Mouse (Mus musculus) inflammation-experienced regulatory T-cells, adult 6 months (primary cell): Measurements from ENCODE around the gene Pde4a. TPM values are rescaled to one million over a fixed set of nuclear protein-coding genes. Genes with fewer than 3 reads are reported as not detected.

ENCODE experiments used
- ATAC-seq: one replicate; pipeline ENCODE4 v1.8.0; 2017
- polyA plus RNA-seq, 3 experiments: library from polyadenylated mRNA; unstranded; fragments of 100-300 nt; shearing (Covaris generic); gene quantifications; one replicate each; pipeline ENCODE4 v1.2.1; 2017

Pde4a gene
- polyA plus RNA-seq, 3 experiments from 2014 or later: 0.54 to 1.3 (median 0.82) TPM

DNA sequence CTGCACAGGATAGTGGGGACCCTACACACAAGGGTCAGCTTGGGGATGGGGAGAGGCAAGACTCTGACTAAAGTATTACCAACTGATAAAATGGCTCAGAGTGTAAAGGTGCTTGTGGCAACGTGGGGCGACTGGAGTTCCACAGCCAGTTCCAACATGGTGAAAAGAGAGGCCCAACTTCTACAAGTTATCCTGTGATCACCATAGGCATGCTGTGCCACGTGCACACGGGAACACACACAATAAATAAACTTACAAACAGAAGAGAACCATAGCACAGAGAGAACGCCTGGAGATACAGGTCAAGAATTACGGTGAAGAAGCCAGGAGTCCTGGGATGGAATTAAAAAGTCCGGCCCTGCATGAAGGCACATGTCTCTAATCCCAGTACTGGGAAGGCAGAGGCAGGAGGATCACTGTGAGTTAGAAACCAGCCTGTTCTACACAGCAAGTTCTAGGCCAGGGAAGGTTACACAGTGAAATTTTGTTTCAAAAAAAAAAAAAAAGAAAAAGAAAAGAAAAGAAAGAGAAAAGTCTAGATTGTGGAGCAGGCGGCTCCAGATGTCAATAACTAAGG, 16.3 kb upstream of the Pde4a start:
- no peak for ATAC-seq

DNA sequence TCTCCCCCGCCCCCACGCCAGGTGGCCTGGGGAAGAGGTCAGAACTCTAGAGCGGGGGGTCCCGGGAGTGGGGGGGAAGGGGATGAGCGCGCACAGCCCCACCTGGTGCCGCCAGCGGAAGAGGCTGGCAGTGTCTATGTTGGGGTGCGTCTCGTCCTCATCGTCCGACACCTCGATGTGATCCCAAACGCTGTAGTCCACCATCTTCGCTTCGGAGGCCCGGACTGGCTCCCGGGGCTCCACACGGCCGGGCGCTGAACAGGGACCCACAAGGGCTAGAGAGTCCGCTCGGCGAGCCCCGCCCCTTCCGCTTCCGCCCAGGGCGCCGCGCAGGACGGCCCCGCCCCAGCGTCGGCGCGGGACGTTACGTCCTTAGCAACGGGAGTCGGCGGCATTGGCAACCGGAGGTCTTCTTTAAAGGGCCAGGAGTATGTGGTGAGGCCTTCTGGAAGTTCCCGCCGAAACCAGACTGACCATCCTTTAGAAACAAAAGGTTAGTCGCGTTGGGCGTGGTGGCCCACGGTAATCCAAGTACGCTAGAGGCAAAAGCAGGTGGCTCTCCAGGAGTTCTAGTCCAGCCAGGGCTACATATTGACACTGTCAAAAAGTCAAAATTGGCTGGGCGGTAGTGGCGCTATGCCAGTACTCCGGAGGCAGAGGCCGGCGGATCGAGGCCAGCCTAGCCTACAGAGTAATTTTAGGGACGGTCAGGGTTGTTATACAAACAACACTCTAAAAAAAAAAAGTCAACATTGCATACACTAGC, 15.7 kb upstream of the Pde4a start, which contains the start of gene Cdc37:
TSS of gene Cdc37 (minus strand) at position 329 of the 766 bp plus-strand sequence.
- ATAC-seq: peak; percentile 77

DNA sequence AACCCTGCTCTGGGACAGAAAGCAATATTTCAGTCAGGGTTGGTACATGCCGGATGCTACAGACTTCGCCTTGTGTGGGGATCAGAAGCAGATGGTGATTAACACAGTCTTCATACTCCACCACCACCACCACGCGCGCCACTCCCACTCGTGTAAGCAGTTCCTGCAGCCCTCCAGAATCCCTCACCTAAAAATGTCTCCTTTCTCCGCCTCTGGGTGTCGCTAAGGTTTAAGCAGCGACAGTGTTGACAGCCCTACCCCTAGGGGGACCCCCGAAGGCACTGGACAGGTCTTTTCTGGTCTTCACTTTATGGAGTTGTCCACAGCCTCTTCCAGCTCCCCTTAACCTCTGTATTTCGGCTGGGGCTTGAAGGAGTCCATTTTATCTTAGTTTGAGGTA, 12.8 kb upstream of the Pde4a start:
- ATAC-seq: no peak

- no peak for ATAC-seq
These were observed 12.2 kb upstream of the Pde4a start for GRCm38 (mm10) chr9:21153331-21153730.

- no peak for ATAC-seq
These were observed 11.7 kb upstream of the Pde4a start for GRCm38 (mm10) chr9:21153833-21154232.

DNA sequence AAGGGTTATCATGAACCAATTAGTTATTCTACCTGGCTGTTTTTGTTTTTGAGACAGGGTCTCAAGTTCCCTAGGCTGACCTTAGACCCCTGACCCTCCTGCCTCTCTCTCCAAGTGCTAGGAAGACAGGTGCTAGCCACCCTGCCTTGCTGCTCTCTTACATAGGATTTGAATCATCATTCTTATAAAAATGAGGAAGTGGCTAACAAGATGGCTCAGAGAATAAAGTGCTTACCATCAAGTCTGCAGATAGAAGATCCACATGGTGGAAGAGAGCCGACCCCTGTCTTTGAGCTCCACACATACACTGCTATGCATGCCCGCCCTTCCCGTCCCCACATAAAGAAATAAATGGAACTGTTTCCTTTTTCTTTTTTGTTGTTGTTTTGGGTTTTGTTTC, 10.7 kb upstream of the Pde4a start:
- no peak for ATAC-seq

DNA sequence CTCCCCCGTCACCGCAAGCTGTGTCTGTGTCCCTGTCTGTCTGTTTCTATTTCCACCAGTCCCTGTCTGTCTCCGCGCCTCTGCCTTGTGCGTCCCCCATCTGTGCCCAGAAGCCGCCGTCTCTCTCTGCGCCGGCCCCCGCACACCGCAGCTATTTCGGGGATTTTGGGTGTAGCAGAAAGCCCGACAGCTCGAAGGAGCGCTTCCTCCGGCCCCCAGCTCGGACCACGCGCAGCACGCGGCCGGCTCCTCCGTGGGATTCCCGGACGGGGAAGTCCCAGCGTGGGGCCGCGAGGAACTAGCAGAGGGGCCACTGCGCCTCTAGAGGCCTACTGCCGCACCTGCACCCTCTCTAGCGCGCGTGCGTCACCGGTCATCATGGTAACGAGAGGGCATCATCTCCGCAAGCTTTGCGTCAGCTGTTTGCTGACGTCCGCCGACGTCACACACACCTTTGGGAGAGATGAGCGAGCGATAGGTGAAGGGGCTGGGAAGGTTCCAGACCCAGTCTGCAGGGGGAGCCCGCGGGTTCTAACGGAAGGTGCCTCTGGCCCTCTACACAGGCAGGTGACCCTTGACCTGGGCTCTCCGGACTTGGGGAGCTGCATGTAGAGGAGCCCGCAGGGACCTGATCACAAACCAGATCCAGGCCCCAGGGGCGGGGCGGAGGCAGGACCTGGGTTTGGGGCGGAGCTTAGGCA, 4.2 kb upstream of the Pde4a start:
- ATAC-seq: peak; percentile 76

DNA sequence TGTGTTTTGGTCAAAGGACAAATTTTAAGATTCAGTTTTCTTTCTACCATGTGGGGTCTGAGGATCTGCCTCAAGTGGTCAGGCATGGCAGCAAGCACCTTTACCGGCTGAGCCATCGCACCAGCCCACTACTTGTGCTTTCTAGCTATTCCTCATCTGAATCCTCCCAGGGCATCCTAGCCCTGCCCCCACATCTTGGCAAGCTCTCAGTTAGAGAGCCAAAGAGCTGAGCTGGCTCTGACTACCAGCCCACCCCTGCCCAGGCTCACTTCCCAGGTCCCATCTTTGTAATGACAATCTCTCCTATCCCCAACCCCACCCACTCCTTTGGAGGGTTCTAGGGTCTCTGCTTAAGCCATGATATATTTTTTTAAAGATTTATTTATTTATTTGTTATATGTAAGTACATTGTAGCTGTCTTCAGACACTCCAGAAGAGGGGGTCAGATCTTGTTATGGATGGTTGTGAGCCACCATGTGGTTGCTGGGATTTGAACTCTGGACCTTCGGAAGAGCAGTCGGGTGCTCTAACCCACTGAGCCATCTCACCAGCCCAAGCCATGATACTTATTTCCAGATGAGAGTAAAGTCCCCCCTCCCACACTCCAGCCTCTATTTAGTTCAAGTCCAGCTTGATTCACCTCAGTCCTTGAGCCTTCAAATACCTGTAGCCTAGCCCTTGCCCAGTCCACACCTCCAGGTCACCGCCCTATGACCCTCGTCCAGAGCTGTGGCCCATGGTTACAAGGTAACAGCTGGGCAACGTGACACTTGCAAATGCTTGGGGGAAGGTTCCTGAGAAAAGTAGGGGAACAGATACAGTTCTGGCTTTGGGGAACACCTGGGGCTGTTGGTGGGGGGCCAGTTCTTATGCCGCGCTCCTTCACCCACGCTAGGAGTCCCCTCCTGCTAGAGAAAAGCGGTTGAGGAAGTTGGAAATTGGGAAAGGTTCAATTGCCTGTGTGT, 2.1 kb upstream of the Pde4a start:
- no peak for ATAC-seq

DNA sequence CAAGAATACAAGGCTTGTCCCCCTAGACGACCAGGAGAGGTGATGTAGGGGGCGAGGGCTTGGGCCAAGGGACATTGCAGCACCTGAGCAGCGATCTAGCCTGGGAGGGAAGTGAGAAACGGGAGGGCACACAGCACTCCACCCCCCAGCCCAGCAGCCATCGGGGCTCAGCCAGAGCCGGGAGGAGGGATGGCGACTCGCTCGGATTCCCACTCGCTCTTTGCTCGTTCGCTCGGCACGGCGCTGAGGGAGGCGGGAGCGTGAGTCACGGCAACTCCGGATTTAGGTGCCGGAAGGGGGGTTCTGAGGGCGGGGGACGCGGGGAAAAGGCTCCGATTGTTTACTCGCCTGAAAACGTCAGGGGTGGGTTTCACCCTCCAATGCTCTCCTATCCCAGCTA, 1.4 kb upstream of the Pde4a start:
- no peak for ATAC-seq

- ATAC-seq: no peak
These were observed 488 bp downstream of the Pde4a start for GRCm38 (mm10) chr9:21165952-21166451.

DNA sequence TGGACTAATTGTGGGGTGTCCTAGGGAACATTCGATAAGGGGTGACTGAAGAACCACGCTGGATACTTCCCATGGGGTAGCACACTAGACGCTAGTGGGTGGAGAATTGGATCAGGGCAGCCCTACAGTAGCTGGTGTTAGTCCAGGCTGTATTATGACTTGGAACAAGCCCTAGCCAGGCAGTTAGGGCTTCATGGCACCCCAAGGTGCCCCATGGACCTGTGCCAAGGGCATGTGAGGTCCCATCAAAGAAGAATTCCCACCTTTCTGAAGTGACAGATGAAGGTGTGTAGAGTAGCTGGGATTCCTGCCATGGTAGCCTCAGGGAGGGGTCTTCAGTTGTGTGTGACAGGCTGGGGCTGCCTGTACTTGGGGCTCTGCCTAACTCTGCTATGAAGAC, 1.0 kb downstream of the Pde4a start:
- ATAC-seq: no peak

- ATAC-seq: no peak
These were observed 1.9 kb downstream of the Pde4a start for GRCm38 (mm10) chr9:21167140-21168097.

- peak; percentile 39 for ATAC-seq
These were observed 2.9 kb downstream of the Pde4a start for GRCm38 (mm10) chr9:21168161-21169123.

DNA sequence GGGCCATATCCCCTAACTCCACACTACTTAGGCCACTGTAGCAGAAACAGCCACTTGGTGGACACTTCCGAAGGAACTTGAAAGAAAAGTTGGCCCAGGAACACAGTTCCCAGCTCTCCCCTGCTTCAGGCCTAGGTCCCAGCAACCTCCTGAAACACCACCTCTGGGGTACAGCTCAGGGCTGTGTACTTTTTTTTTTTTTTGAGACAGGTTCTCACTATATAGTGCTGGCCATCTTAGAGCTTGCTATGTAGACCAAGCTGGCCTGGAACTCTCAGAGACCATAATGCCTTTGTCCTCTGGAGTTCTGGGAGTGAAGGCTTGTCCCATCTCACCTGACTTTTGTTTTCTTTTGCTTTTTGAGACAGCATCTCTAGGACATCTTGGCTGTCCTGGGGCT, 3.6 kb downstream of the Pde4a start:
- ATAC-seq: no peak

- peak; percentile 38 for ATAC-seq
These were observed 6.8 kb downstream of the Pde4a start for GRCm38 (mm10) chr9:21172364-21172763.

DNA sequence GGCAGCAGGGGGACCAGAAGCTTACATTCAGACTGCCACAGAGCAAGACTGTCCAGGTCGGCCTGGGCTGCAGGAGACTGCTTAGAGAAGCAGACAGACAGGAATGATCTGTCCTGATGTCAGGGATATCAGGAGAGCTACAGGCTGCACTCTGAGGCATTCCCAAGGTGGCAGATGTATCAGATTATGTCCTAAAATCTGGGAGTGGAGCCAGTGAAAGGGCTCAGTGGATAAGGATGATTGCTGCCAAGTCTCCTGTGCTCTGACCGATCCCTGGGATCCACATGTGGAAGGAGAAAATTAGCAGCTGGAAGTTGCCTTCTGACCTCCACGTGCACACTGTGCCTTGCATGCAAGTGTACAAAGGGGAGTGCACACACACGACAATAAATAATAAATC, 14.9 kb downstream of the Pde4a start:
- no peak for ATAC-seq

GRCm38 (mm10) chr9:21180841-21181240, 15.3 kb downstream of the Pde4a start:
- ATAC-seq: no peak

GRCm38 (mm10) chr9:21181421-21182220, 16.1 kb downstream of the Pde4a start:
- no peak for ATAC-seq

DNA sequence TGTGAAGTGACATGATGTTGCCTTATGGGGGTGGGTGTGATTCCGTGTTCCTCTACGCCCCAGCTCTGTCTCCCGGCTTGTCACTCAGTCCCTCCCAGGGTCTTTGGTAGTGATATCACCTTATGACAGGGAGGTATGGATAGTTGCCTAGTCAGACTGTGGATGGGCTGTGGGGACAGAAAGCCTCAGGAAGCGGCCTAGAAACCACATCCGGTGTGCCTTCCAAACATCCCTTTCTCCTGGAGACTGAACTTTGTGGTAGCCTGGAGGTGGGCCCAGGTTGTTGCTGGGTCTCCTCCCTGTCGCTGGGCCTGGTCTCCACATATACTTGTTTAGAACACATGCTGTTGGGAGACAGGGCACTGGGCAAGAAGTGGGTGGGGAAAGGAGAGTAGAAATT, 17.9 kb downstream of the Pde4a start:
- ATAC-seq: no peak
